Mouse (Mus musculus): ENCODE results near the gene Dhh. TPM values are rescaled to one million over a fixed set of nuclear protein-coding genes. Genes with fewer than 3 reads are reported as not detected.

Dhh gene
- polyA plus RNA-seq, 1 experiment = 0.07 TPM

GRCm38 (mm10) chr15:98869342-98870178 is 28.8 kb downstream of the Dhh start:
- Histone ChIP-seq H3K27me3 (ENCODE audit: control insufficient read depth, insufficient read depth, low read length) (no peaks in the 10 kb centered on the region), H3K4me3 (replicated peaks; ENCODE audit: insufficient read depth, low read depth, low read length) (peak overlapping the region; percentile 90), H3K4me1 (ENCODE audit: control insufficient read depth, insufficient read depth, low read length) (peaks cover 26% of the 10 kb centered on the region), H3K27ac (ENCODE audit: insufficient read depth, low read length) (peak overlapping the region; percentile 45; the same call in 1 of the 2 replicates)
- WGBS = 1% methylated on average over 8 of the region's 8 CpGs
- DNase-seq = peak; percentile 40 to 44
- TF ChIP-seq CTCF (IDR thresholded peaks at IDR 0.05; ENCODE audit: borderline replicate concordance, insufficient read depth, low read depth, low read length) (no peak), POLR2A (IDR thresholded peaks at IDR 0.05; ENCODE audit: borderline replicate concordance, insufficient read depth, low read length) (no peak)

DNA sequence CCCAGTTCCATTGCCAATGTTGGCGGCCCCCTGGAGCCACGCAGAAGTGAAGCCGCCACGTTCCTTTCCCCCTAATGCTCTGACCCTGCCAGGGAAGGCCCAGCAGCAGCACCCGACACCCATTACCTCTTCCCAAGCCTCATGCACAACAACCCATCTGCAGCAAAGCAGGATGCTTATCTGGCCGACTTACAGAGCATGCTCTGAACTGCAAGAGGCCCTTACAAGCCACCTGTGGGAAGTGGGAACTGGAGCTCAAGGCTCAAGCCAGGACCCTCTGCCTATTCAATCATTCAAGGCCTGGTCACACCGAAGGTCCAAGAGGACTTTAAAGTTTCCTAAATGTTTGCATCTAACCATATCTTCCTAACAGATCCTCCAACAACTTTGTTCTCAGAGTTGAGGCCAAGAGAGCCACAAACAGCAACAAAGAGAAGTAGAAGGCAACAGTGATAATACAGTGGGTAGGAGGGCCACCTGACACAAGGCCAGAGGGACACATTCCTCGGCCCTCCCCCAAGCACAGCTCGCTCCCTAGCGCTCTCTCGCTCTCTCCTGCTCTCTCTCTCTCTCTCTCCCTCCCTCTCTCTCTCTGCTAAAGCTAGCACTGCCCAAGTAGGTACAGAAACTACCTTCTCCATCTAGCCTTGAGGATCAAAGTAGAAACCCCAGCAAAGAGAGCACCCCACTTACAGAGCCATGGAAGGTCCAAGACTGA is 29.8 kb downstream of the Dhh start:
- no peaks in the 10 kb centered on the region for H3K27me3 ChIP-seq (ENCODE audit: control insufficient read depth, insufficient read depth, low read length)
- 5% methylated on average over 11 of the region's 11 CpGs for WGBS
- H3K4me3 ChIP-seq (replicated peaks; ENCODE audit: insufficient read depth, low read depth, low read length) = peak overlapping the region; percentile 90
- TF ChIP-seq CTCF (IDR thresholded peaks at IDR 0.05; ENCODE audit: borderline replicate concordance, insufficient read depth, low read depth, low read length) = no peak
- no peak for TF ChIP-seq POLR2A (IDR thresholded peaks at IDR 0.05; ENCODE audit: borderline replicate concordance, insufficient read depth, low read length)
- peak in 1 of 2 experiments; percentile 19 for DNase-seq
- peaks cover 26% of the 10 kb centered on the region for H3K4me1 ChIP-seq (ENCODE audit: control insufficient read depth, insufficient read depth, low read length)
- H3K27ac ChIP-seq (ENCODE audit: insufficient read depth, low read length) = no peak overlapping the region

DNA sequence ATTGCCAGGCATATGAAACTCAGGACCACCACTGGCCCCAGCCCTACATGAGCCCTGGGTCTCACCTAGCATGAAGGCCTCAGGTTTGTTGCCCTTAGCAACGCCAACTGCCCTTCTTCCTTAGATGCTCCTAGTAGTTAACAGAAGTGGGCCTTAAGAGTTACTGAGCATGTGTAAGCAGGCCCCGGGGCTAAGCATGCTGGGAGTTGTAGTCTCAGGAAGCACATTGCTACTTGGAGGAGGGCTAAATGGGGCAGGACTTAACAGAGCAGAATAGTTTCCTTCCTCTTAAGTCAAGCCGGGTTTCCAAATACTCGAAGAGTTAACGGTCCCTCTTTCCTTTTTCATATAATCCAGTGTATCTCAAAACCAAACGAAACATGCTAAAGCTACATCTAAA is 31.0 kb downstream of the Dhh start:
- WGBS = 40% methylated on average over 6 of the region's 6 CpGs

DNA sequence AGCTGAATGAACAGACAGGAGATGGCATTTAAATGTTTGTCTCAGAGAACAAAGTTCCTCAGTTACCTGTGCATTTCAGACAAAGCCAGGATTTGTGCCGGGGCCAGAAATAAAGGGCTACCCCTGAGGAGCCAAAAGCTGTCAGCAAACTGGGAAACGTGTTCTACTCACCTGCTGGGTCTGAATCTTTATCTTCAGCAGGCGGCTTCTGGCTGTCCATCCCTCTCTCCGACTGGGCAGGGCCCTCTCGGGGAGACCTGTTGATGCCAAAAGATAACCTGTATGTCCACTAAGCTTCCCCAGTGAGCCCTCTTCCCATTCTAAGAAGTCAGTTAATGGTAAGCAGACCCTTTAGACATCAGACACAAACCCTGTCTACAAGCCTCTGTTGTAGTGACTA is 31.8 kb downstream of the Dhh start:
- DNase-seq = peak in 1 of 2 experiments; percentile 11
- H3K27me3 ChIP-seq (ENCODE audit: control insufficient read depth, insufficient read depth, low read length) = no peaks in the 10 kb centered on the region
- no peak overlapping the region for H3K27ac ChIP-seq (ENCODE audit: insufficient read depth, low read length)
- 11% methylated on average over 5 of the region's 5 CpGs for WGBS
- H3K4me1 ChIP-seq (ENCODE audit: control insufficient read depth, insufficient read depth, low read length) = peaks cover 26% of the 10 kb centered on the region
- TF ChIP-seq POLR2A (IDR thresholded peaks at IDR 0.05; ENCODE audit: borderline replicate concordance, insufficient read depth, low read length) (no peak), CTCF (IDR thresholded peaks at IDR 0.05; ENCODE audit: borderline replicate concordance, insufficient read depth, low read depth, low read length) (no peak)
- no peak overlapping the region for H3K4me3 ChIP-seq (replicated peaks; ENCODE audit: insufficient read depth, low read depth, low read length)

More for the DNA sequence above, 31.0 kb downstream of the Dhh start:
- TF ChIP-seq POLR2A (IDR thresholded peaks at IDR 0.05; ENCODE audit: borderline replicate concordance, insufficient read depth, low read length) (no peak), CTCF (IDR thresholded peaks at IDR 0.05; ENCODE audit: borderline replicate concordance, insufficient read depth, low read depth, low read length) (no peak)
- no peaks in the 10 kb centered on the region for H3K27me3 ChIP-seq (ENCODE audit: control insufficient read depth, insufficient read depth, low read length)
- peaks cover 26% of the 10 kb centered on the region for H3K4me1 ChIP-seq (ENCODE audit: control insufficient read depth, insufficient read depth, low read length)
- peak overlapping the region; percentile 34 for H3K4me3 ChIP-seq (replicated peaks; ENCODE audit: insufficient read depth, low read depth, low read length)
- no peak overlapping the region for H3K27ac ChIP-seq (ENCODE audit: insufficient read depth, low read length)
- DNase-seq = peak; percentile 42 to 66

GRCm38 (mm10) chr15:98865771-98866170 is 32.6 kb downstream of the Dhh start:
- 92% methylated on average over 8 of the region's 8 CpGs for WGBS
- TF ChIP-seq POLR2A (IDR thresholded peaks at IDR 0.05; ENCODE audit: borderline replicate concordance, insufficient read depth, low read length) = no peak
- no peak overlapping the region for H3K27ac ChIP-seq (ENCODE audit: insufficient read depth, low read length)
- H3K4me3 ChIP-seq (replicated peaks; ENCODE audit: insufficient read depth, low read depth, low read length) = no peak overlapping the region
- DNase-seq = no peak
- H3K4me1 ChIP-seq (ENCODE audit: control insufficient read depth, insufficient read depth, low read length) = peaks cover 26% of the 10 kb centered on the region
- H3K27me3 ChIP-seq (ENCODE audit: control insufficient read depth, insufficient read depth, low read length) = no peaks in the 10 kb centered on the region

GRCm38 (mm10) chr15:98864951-98865350 is 33.4 kb downstream of the Dhh start:
- WGBS = 49% methylated on average over 6 of the region's 6 CpGs
- no peaks in the 10 kb centered on the region for H3K27me3 ChIP-seq (ENCODE audit: control insufficient read depth, insufficient read depth, low read length)
- TF ChIP-seq CTCF (IDR thresholded peaks at IDR 0.05; ENCODE audit: borderline replicate concordance, insufficient read depth, low read depth, low read length) (no peak), POLR2A (IDR thresholded peaks at IDR 0.05; ENCODE audit: borderline replicate concordance, insufficient read depth, low read length) (no peak)
- H3K4me1 ChIP-seq (ENCODE audit: control insufficient read depth, insufficient read depth, low read length) = peaks cover 26% of the 10 kb centered on the region
- no peak overlapping the region for H3K27ac ChIP-seq (ENCODE audit: insufficient read depth, low read length)
- H3K4me3 ChIP-seq (replicated peaks; ENCODE audit: insufficient read depth, low read depth, low read length) = no peak overlapping the region
- DNase-seq = peak in 1 of 2 experiments; percentile 35

DNA sequence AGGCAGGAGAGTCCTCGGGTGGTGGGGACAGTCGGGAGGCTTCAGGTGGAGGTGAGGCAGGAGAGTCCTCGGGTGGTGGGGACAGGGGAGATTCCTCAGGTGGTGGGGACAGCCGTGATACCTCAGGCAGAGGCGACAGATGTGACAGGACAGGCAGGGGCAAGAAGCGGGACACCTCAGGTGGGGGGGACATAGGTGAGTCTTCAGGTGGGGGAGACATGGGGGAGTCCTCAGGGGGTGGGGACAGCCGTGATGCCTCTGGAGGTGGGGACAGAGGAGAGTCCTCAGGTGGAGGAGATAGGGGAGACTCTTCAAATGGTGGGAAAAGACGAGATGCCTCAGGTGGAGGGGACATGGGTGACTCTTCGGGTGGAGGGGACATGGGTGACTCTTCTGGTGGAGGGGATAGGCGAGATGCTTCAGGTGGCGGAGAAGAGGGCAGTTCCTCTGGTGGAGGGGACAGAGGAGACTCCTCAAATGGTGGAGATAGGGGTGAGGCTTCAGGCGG is 34.8 kb downstream of the Dhh start:
- Histone ChIP-seq H3K27ac (ENCODE audit: insufficient read depth, low read length) (no peak overlapping the region), H3K4me3 (replicated peaks; ENCODE audit: insufficient read depth, low read depth, low read length) (no peak overlapping the region), H3K27me3 (ENCODE audit: control insufficient read depth, insufficient read depth, low read length) (no peaks in the 10 kb centered on the region), H3K4me1 (ENCODE audit: control insufficient read depth, insufficient read depth, low read length) (peaks cover 22% of the 10 kb centered on the region)
- DNase-seq = no peak
- TF ChIP-seq CTCF (IDR thresholded peaks at IDR 0.05; ENCODE audit: borderline replicate concordance, insufficient read depth, low read depth, low read length) = no peak
- no peak for TF ChIP-seq POLR2A (IDR thresholded peaks at IDR 0.05; ENCODE audit: borderline replicate concordance, insufficient read depth, low read length)
- 87% methylated on average over 12 of the region's 12 CpGs for WGBS
